Mouse (Mus musculus): ENCODE results near the gene Ipo11. TPM values are rescaled to one million over a fixed set of nuclear protein-coding genes. Genes with fewer than 3 reads are reported as not detected.

The Ipo11 gene
- total RNA-seq (2023): 33.3 TPM

GRCm38 (mm10) chr13:106936256-106937137 is at the start of gene Ipo11:
TSS of gene Ipo11 (minus strand) at chr13:106936958.

GRCm38 (mm10) chr13:106946594-106947540 is 10.1 kb upstream of the Ipo11 start, which contains the start of gene Dimt1:
TSS of gene Dimt1 (plus strand) at chr13:106947127.

Other genes with a start within 250 kb of the Ipo11 start
- 24.5 TPM for gene Dimt1, start 10.2 kb upstream of the Ipo11 start, total RNA-seq (2023)
- gene Kif2a, start 85.2 kb upstream of the Ipo11 start, total RNA-seq (2023): 75.7 TPM